Mouse (Mus musculus) MEL (cell line): Measurements from ENCODE around the gene A730015C16Rik. TPM values are rescaled to one million over a fixed set of nuclear protein-coding genes. Genes with fewer than 3 reads are reported as not detected.

Experiments
- DNase-seq: peaks from one replicate; pipeline ENCODE4 v3.0.0; 2011; ENCODE audit warnings: low read depth, low spot score
- H3K27ac ChIP-seq: 2 replicates; pipeline ENCODE4 v1.5.1; 2012; ENCODE audit warnings: low read depth, mild to moderate bottlenecking, control low read depth, low read length, moderate library complexity; ENCODE audit not compliant: control insufficient read depth
- H3K27me3 ChIP-seq, 2 experiments: fragments of 150-350 bp in 1 of 2; sonication (generic) in 1 of 2; 2 replicates each; pipeline ENCODE4 v1.6.1; 2012; ENCODE audit warnings: low read length in 2 of 2, mild to moderate bottlenecking in 2 of 2, improper control_type of control experiment in 1 of 2, moderate library complexity in 1 of 2; ENCODE audit not compliant: insufficient read depth in 2 of 2, control insufficient read depth in 1 of 2
- H3K36me3 ChIP-seq, 2 experiments: 2 replicates each; pipeline ENCODE4 v1.6.1; 2012 to 2014; ENCODE audit warnings: low read length in 2 of 2, improper control_type of control experiment in 1 of 2, inconsistent platforms in 1 of 2, mild to moderate bottlenecking in 1 of 2; ENCODE audit not compliant: insufficient read depth in 2 of 2, control insufficient read depth in 1 of 2
- H3K4me1 ChIP-seq, 2 experiments: fragments of 150-350 bp in 1 of 2; sonication (generic) in 1 of 2; 2 replicates each; pipeline ENCODE4 v1.6.1; 2012; ENCODE audit warnings: low read length in 2 of 2, improper control_type of control experiment in 1 of 2, mild to moderate bottlenecking in 1 of 2; ENCODE audit not compliant: insufficient read depth in 2 of 2, control insufficient read depth in 1 of 2
- H3K4me3 ChIP-seq, 2 experiments: fragments of 150-350 bp in 1 of 2; sonication (generic) in 1 of 2; 2 replicates each; pipeline ENCODE4 v1.5.1; 2012; ENCODE audit warnings: low read depth in 2 of 2, low read length in 2 of 2, mild to moderate bottlenecking in 2 of 2, moderate library complexity in 2 of 2, control low read depth in 1 of 2, improper control_type of control experiment in 1 of 2; ENCODE audit not compliant: control insufficient read depth in 1 of 2, insufficient read depth in 1 of 2
- H3K79me2 ChIP-seq: 2 replicates; pipeline ENCODE4 v1.6.1; 2012; ENCODE audit warnings: mild to moderate bottlenecking, low read length, moderate library complexity; ENCODE audit not compliant: control insufficient read depth, poor library complexity, insufficient read depth
- H3K9ac ChIP-seq: 2 replicates; pipeline ENCODE4 v1.6.1; 2012; ENCODE audit warnings: low read depth, mild to moderate bottlenecking, control low read depth, low read length, moderate library complexity; ENCODE audit not compliant: control insufficient read depth, poor library complexity, severe bottlenecking
- H3K9me3 ChIP-seq: fragments of 150-350 bp; sonication (generic); replicated peaks from 2 replicates; pipeline ENCODE4 v1.6.1; 2012; ENCODE audit warnings: mild to moderate bottlenecking, low read length, improper control_type of control experiment, moderate library complexity; ENCODE audit not compliant: insufficient read depth
- E2F4 ChIP-seq: IDR thresholded peaks from 2 replicates; pipeline ENCODE4 v1.6.1; 2011; ENCODE audit warnings: low read depth, low read length, improper control_type of control experiment, borderline replicate concordance
- EP300 ChIP-seq, 2 experiments: IDR thresholded peaks; 2 replicates each; pipeline ENCODE4 v1.6.1; 2011; ENCODE audit warnings: improper control_type of control experiment in 2 of 2, low read length in 2 of 2, low read depth in 1 of 2, mild to moderate bottlenecking in 1 of 2
- ETS1 ChIP-seq: IDR thresholded peaks from 2 replicates; pipeline ENCODE4 v1.6.1; 2012; ENCODE audit warnings: low read depth, mild to moderate bottlenecking, inconsistent platforms, low read length, improper control_type of control experiment, moderate library complexity
- GATA1 ChIP-seq: IDR thresholded peaks from 2 replicates; pipeline ENCODE4 v1.6.1; 2011; ENCODE audit warnings: low read depth, low read length, improper control_type of control experiment
- MAZ ChIP-seq: IDR thresholded peaks from 2 replicates; pipeline ENCODE4 v1.6.1; 2012; ENCODE audit warnings: low read depth, mild to moderate bottlenecking, inconsistent platforms, low read length, improper control_type of control experiment
- MEF2A ChIP-seq: IDR thresholded peaks from 2 replicates; pipeline ENCODE4 v1.6.1; 2014; ENCODE audit warnings: low read depth, mild to moderate bottlenecking, inconsistent platforms, low read length, improper control_type of control experiment; ENCODE audit not compliant: poor library complexity, insufficient replicate concordance, severe bottlenecking; ENCODE audit errors: extremely low read depth
- MYB ChIP-seq: IDR thresholded peaks from 2 replicates; pipeline ENCODE4 v1.6.1; 2011; ENCODE audit warnings: mild to moderate bottlenecking, low read depth, low read length, improper control_type of control experiment
- NELFE ChIP-seq: IDR thresholded peaks from 2 replicates; pipeline ENCODE4 v1.6.1; 2011; ENCODE audit warnings: low read depth, low read length, improper control_type of control experiment
- NRF1 ChIP-seq: IDR thresholded peaks from 2 replicates; pipeline ENCODE4 v1.6.1; 2014; ENCODE audit warnings: low read depth, mild to moderate bottlenecking, inconsistent platforms, low read length, improper control_type of control experiment, moderate library complexity; ENCODE audit not compliant: poor library complexity, insufficient read depth, severe bottlenecking
- POLR2A ChIP-seq, 2 experiments: IDR thresholded peaks; 2 replicates each; pipeline ENCODE4 v1.6.1; 2011 to 2012; ENCODE audit warnings: low read length in 2 of 2, mild to moderate bottlenecking in 2 of 2, control low read depth in 1 of 2, improper control_type of control experiment in 1 of 2, low read depth in 1 of 2, moderate library complexity in 1 of 2; ENCODE audit not compliant: control insufficient read depth in 1 of 2, insufficient read depth in 1 of 2, poor library complexity in 1 of 2
- POLR2AphosphoS2 ChIP-seq: IDR thresholded peaks from 2 replicates; pipeline ENCODE4 v1.6.1; 2011; ENCODE audit warnings: low read length, improper control_type of control experiment
- RAD21 ChIP-seq: IDR thresholded peaks from 2 replicates; pipeline ENCODE4 v1.6.1; 2011; ENCODE audit warnings: mild to moderate bottlenecking, low read depth, low read length, improper control_type of control experiment
- RCOR1 ChIP-seq: IDR thresholded peaks from 2 replicates; pipeline ENCODE4 v1.6.1; 2012; ENCODE audit warnings: low read depth, mild to moderate bottlenecking, inconsistent platforms, low read length, improper control_type of control experiment
- SIN3A ChIP-seq: IDR thresholded peaks from 2 replicates; pipeline ENCODE4 v1.6.1; 2012; ENCODE audit warnings: low read length, improper control_type of control experiment, inconsistent platforms
- SMC3 ChIP-seq: IDR thresholded peaks from 2 replicates; pipeline ENCODE4 v1.6.1; 2011; ENCODE audit warnings: low read depth, low read length, improper control_type of control experiment
- TBP ChIP-seq: IDR thresholded peaks from 2 replicates; pipeline ENCODE4 v1.8.0; 2011; ENCODE audit warnings: low read depth, low read length, improper control_type of control experiment
- UBTF ChIP-seq: IDR thresholded peaks from 2 replicates; pipeline ENCODE4 v1.6.1; 2012; ENCODE audit warnings: low read depth, mild to moderate bottlenecking, inconsistent platforms, low read length, improper control_type of control experiment, moderate library complexity, borderline replicate concordance; ENCODE audit not compliant: insufficient read depth
- USF2 ChIP-seq, 2 experiments: IDR thresholded peaks; 2 replicates each; pipeline ENCODE4 v1.6.1; 2011 to 2012; ENCODE audit warnings: improper control_type of control experiment in 2 of 2, low read length in 2 of 2, borderline replicate concordance in 1 of 2, inconsistent platforms in 1 of 2, low read depth in 1 of 2, mild to moderate bottlenecking in 1 of 2; ENCODE audit not compliant: insufficient read depth in 1 of 2
- ZC3H11A ChIP-seq: IDR thresholded peaks from 2 replicates; pipeline ENCODE4 v1.6.1; 2012; ENCODE audit warnings: low read depth, mild to moderate bottlenecking, inconsistent platforms, low read length, improper control_type of control experiment
- ZMIZ1 ChIP-seq: IDR thresholded peaks from 2 replicates; pipeline ENCODE4 v1.6.1; 2012; ENCODE audit warnings: low read depth, mild to moderate bottlenecking, inconsistent platforms, low read length, improper control_type of control experiment, moderate library complexity
- ZNF384 ChIP-seq: IDR thresholded peaks from 2 replicates; pipeline ENCODE4 v1.6.1; 2012; ENCODE audit warnings: low read depth, mild to moderate bottlenecking, inconsistent platforms, low read length, improper control_type of control experiment
- polyA plus RNA-seq, 2 experiments: library from polyadenylated mRNA; stranded (reverse) in 1 of 2; unstranded in 1 of 2; fragments of >175 nt in 1 of 2; fragments of >200 nt in 1 of 2; gene quantifications; 2 replicates each; pipeline versions ENCODE4 v1.2.1 to v1.2.4; 2012; ENCODE audit warnings: low replicate concordance in 2 of 2, low read depth in 1 of 2; ENCODE audit not compliant: insufficient read length in 2 of 2, insufficient read depth in 1 of 2, missing spikeins in 1 of 2
- total RNA-seq: library from RNA; depleted of rRNA; stranded (reverse); fragments of 300-350 nt; gene quantifications from 2 replicates; pipeline ENCODE4 v1.2.3, GENCODE M21; 2012; rRNA removed

A730015C16Rik gene
- total RNA-seq = 6.8 and 11.6 TPM in 2 replicates
- polyA plus RNA-seq = under 1 TPM in 1 of 2 experiments, not detected in 1; 0.56 TPM

- no peak for DNase-seq
- Histone ChIP-seq H3K27me3 (no peaks in the 10 kb centered on the region), H3K9ac (peak within 1 kb of the TSS; percentile 79), H3K4me1 (peaks cover 0 to 7% of the 10 kb centered on the region in 2 experiments; a peak in 2 of 4 replicates), H3K27ac (peak within 1 kb of the TSS; percentile 58), H3K36me3 (peaks cover 2 to 19% of the 10 kb centered on the region in 2 experiments; a peak in 3 of 4 replicates), H3K9me3 (no peaks in the 10 kb centered on the region), H3K79me2 (peaks cover 29% of the 10 kb centered on the region), H3K4me3 (peak within 1 kb of the TSS; percentile 76)
- TF ChIP-seq RAD21 = no peak
- TF ChIP-seq SIN3A = 0 out of 2 replicates have a peak, but pooled peaks have one; percentile 7
Observed at GRCm38 (mm10) chr4:108848505-108848848, at the start of gene A730015C16Rik. A730015C16Rik (minus strand) TSS chr4:108848619.

- Histone ChIP-seq H3K9me3 (no peaks in the 10 kb centered on the region), H3K79me2 (no peaks in the 10 kb centered on the region), H3K9ac (no peak overlapping the region), H3K36me3 (no peaks in the 10 kb centered on the region), H3K4me3 (no peak overlapping the region), H3K27me3 (peaks cover 4 to 7% of the 10 kb centered on the region in 2 experiments), H3K4me1 (no peaks in the 10 kb centered on the region)
- DNase-seq = no peak
- no peak for TF ChIP-seq SIN3A
- TF ChIP-seq ZNF384 = no peak
- no peak for TF ChIP-seq NRF1
- no peak for TF ChIP-seq MYB
- TF ChIP-seq E2F4 = no peak
- TF ChIP-seq POLR2AphosphoS2 = no peak
- TF ChIP-seq SMC3 = no peak
- no peak for TF ChIP-seq ETS1
- no peak for TF ChIP-seq MAZ
- TF ChIP-seq MEF2A = no peak
- no peak for TF ChIP-seq USF2 (IDR thresholded peaks at IDR 0.05; ENCODE audit: borderline replicate concordance in 1 of 2, insufficient read depth in 1 of 2, low read depth in 1 of 2, low read length in 2 of 2)
- TF ChIP-seq, all 39 proteins: peak for 0
- no peak overlapping the region for H3K27ac ChIP-seq
Observed at GRCm38 (mm10) chr4:108890876-108891275, 42.5 kb upstream of the A730015C16Rik start.

- Histone ChIP-seq H3K27me3 (peaks cover 1 to 6% of the 10 kb centered on the region in 2 experiments), H3K4me1 (no peaks in the 10 kb centered on the region), H3K9ac (no peak overlapping the region), H3K36me3 (no peaks in the 10 kb centered on the region), H3K27ac (no peak overlapping the region), H3K79me2 (no peaks in the 10 kb centered on the region), H3K9me3 (no peaks in the 10 kb centered on the region), H3K4me3 (no peak overlapping the region)
- no peak for DNase-seq
- TF ChIP-seq ZMIZ1 (no peak), RAD21 (no peak), RCOR1 (no peak), ETS1 (no peak), NRF1 (no peak), ZC3H11A (no peak), UBTF (no peak), TBP (no peak), POLR2A (IDR thresholded peaks at IDR 0.05; ENCODE audit: control insufficient read depth in 1 of 2, insufficient read depth in 1 of 2, low read depth in 1 of 2, low read length in 2 of 2, poor library complexity in 1 of 2) (no peak), NELFE (no peak), GATA1 (no peak), EP300 (IDR thresholded peaks at IDR 0.05; ENCODE audit: low read depth in 1 of 2, low read length in 2 of 2) (no peak), MYB (no peak)
Observed at GRCm38 (mm10) chr4:108887456-108887855, 39.0 kb upstream of the A730015C16Rik start.
